Comparison of ENCODE assay signal across 9 mouse cellular contexts in the genomic region with DNA sequence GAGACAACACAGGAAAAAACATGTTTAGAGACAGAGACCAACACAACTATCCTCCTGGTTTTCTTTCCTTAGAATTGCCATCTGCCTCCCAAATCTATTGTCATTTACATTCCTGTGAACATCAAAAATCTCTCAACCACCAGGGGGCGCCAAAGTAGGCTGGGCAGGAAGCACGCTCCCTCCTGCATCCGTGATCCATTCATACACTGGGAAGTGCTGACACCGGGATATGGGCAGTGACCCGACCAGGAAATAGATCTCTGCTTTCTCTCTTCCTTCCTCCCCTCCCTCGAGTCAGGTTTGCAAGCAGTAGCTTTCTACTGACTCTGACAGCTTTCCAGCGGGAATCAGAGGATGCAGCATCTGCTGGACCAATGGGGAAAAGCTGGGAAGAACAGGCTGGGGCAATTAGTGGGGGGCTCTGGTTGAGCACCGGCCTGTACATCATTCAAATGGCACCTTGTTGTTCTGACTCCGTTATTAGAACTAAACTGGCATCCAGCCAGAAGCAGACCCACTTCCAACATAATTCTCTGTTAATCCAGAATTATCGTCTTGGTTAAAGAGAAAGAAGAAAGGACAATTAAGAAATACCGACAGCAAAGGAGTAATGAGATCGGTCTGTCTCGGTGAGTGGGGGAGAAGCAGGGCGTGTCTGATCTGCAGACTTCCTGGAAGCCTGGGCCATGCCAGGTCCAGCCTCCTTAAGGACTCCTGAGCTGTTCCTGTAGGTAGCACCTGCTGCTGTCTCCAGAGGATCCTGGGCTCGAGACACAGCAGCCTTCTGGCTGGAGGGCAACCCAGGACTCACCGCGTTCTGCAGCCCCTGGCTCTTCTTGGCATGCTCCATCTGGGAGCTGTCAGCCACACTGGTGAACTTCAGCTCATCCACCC. TPM values are rescaled to one million over a fixed set of nuclear protein-coding genes. Genes with fewer than 3 reads are reported as not detected.
DNase-seq lines count a peak whose midpoint lies in the region; ATAC-seq lines count a peak whose summit lies in the region.
"Had no signal": no experiment of that assay in that cellular context is flagged by ENCODE, and none has a peak within 500 bp of the region (broad histone marks: within the 10 kb centered on the region; RNA-seq: fewer than 3 reads in every experiment).

No protein-coding gene starts in this region.

- no peaks in the 10 kb centered on the region for H3K9me3 ChIP-seq in embryonic facial prominence, embryonic 13.5 days
- peaks cover 6% of the 10 kb centered on the region; the same call in 1 of the 2 replicates for H3K9me3 ChIP-seq in heart, embryonic 16.5 days (replicated peaks; ENCODE audit: control insufficient read depth, low read length)
- H3K9me3 ChIP-seq: embryonic facial prominence, embryonic 15.5 days had no signal

- no peak overlapping the region for H3K4me3 ChIP-seq in embryonic facial prominence, embryonic 13.5 days
- H3K4me3 ChIP-seq in heart, embryonic 16.5 days (ENCODE audit: low read length): no peak overlapping the region
- H3K4me3 ChIP-seq: embryonic facial prominence, embryonic 15.5 days had no signal

- H3K9ac ChIP-seq in embryonic facial prominence, embryonic 13.5 days: no peak overlapping the region
- H3K9ac ChIP-seq in heart, embryonic 16.5 days (ENCODE audit: low read length): no peak overlapping the region
- H3K9ac ChIP-seq: embryonic facial prominence, embryonic 15.5 days had no signal

- no peaks in the 10 kb centered on the region for H3K27me3 ChIP-seq in embryonic facial prominence, embryonic 13.5 days
- H3K27me3 ChIP-seq in heart, embryonic 16.5 days (ENCODE audit: control insufficient read depth, insufficient read depth, low read length): no peaks in the 10 kb centered on the region

- H3K27ac ChIP-seq in embryonic facial prominence, embryonic 13.5 days: no peak overlapping the region
- H3K27ac ChIP-seq in heart, embryonic 16.5 days (ENCODE audit: low read length): peak overlapping the region; percentile 28
- H3K27ac ChIP-seq: embryonic facial prominence, embryonic 15.5 days had no signal

- H3K36me3 ChIP-seq in embryonic facial prominence, embryonic 13.5 days: no peaks in the 10 kb centered on the region
- H3K36me3 ChIP-seq in heart, embryonic 16.5 days (ENCODE audit: control insufficient read depth, insufficient read depth): peaks cover 36% of the 10 kb centered on the region
- H3K36me3 ChIP-seq: embryonic facial prominence, embryonic 15.5 days had no signal

- H3K4me1 ChIP-seq in embryonic facial prominence, embryonic 13.5 days: no peaks in the 10 kb centered on the region
- H3K4me1 ChIP-seq in heart, embryonic 16.5 days (ENCODE audit: control insufficient read depth, insufficient read depth, low read length): peaks cover 20% of the 10 kb centered on the region
- H3K4me1 ChIP-seq: embryonic facial prominence, embryonic 15.5 days had no signal

- 0 out of 2 replicates have a peak overlapping the region, but pooled peaks have one; percentile 3 for H3K4me2 ChIP-seq in embryonic facial prominence, embryonic 13.5 days
- peak overlapping the region; percentile 8 for H3K4me2 ChIP-seq in heart, embryonic 16.5 days (ENCODE audit: low read depth, low read length)
- H3K4me2 ChIP-seq: embryonic facial prominence, embryonic 15.5 days had no signal

- ATAC-seq in cerebellum, adult (ENCODE audit: insufficient number of reproducible peaks, low FRiP score, low TSS enrichment): no peak
- ATAC-seq in embryonic facial prominence, embryonic 13.5 days (ENCODE audit: insufficient number of reproducible peaks, insufficient read depth, low FRiP score, low TSS enrichment, low read depth): no peak
- 0 out of 2 replicates have a peak, but pooled peaks have one; percentile 10 for ATAC-seq in heart, embryonic 16.5 days (replicated peaks; ENCODE audit: extremely low read depth, insufficient read depth, low FRiP score)
- ATAC-seq in megakaryocyte, adult 5-6 weeks (ENCODE audit: poor library complexity, severe bottlenecking): peak; percentile 69

- WGBS in embryonic facial prominence, embryonic 13.5 days: 34% methylated on average over 17 of the region's 17 CpGs
- WGBS in heart, embryonic 16.5 days: 30% methylated on average over 17 of the region's 17 CpGs

- peak; percentile 58 to 79 for DNase-seq in cerebellum, postnatal 14 days
- peak; percentile 54 for DNase-seq in WW6 (ENCODE audit: low read depth, low spot score)
- DNase-seq in layer of hippocampus, postnatal 25 days (ENCODE audit: extremely low spot score in 1 of 2, low spot score in 1 of 2): peak; percentile 51 to 93
- peak; percentile 31 to 60 for DNase-seq in spleen, postnatal 14 days (ENCODE audit: low spot score in 2 of 2)

RNA-seq across cellular contexts. Expression of a gene that starts 33.1 kb away (rescaled TPM):
- 0.10 and 0.65 TPM in 2 replicates for polyA plus RNA-seq in embryonic facial prominence, embryonic 13.5 days (2015; fragmentation: Nextera tagmentation; extraction: Ambion mirVana)
- 49.4 and 52.0 TPM in 2 replicates for polyA plus RNA-seq in heart, embryonic 16.5 days (2015; fragmentation: Nextera tagmentation; extraction: Ambion mirVana)
- under 1 TPM; 0.07 to 0.09 TPM for total RNA-seq in layer of hippocampus, postnatal 25 days (2021)
- 0.02 TPM in 1 of 2 replicates, not detected in the other for total RNA-seq in megakaryocyte, adult 5-6 weeks (2015)
- 0.04 and 0.12 TPM in 2 replicates for total RNA-seq in megakaryocyte, adult 5-6 weeks (2017)

RNA-seq across cellular contexts. Expression of a gene that starts 40.2 kb away (rescaled TPM):
- polyA plus RNA-seq in embryonic facial prominence, embryonic 13.5 days (2015; fragmentation: Nextera tagmentation; extraction: Ambion mirVana): 29.1 and 29.6 TPM in 2 replicates
- polyA plus RNA-seq in heart, embryonic 16.5 days (2015; fragmentation: Nextera tagmentation; extraction: Ambion mirVana): 27.8 and 33.2 TPM in 2 replicates
- total RNA-seq in layer of hippocampus, postnatal 25 days (2021): 1 to 10 TPM; 2.0 to 2.5 TPM
- 35.8 and 41.4 TPM in 2 replicates for total RNA-seq in megakaryocyte, adult 5-6 weeks (2015)
- 30.3 and 31.4 TPM in 2 replicates for total RNA-seq in megakaryocyte, adult 5-6 weeks (2017)

Comparison
In these comparisons a context has a peak if more than half of its experiments do, and no peak if none do; other contexts are left out.
1. ATAC-seq: peak in heart, embryonic 16.5 days (single experiment) and megakaryocyte, adult 5-6 weeks (single experiment); none in cerebellum, adult (single experiment) and embryonic facial prominence, embryonic 13.5 days (single experiment).
2. RNA of a gene that starts 40.2 kb away (total RNA-seq): 30.3 to 41.4 TPM in megakaryocyte, adult 5-6 weeks; 2.0 to 2.5 TPM in layer of hippocampus, postnatal 25 days; every median in the first group is over 4 times any median in the second.
3. Peak in every context shown above with its lines, with median percentiles within 50 percentile points of each other: DNase-seq.